Mouse (Mus musculus) heart, embryonic 13.5 days (tissue): Measurements from ENCODE around the gene Ap2m1. TPM values are rescaled to one million over a fixed set of nuclear protein-coding genes. Genes with fewer than 3 reads are reported as not detected.
"Not testable (repeated sequence)": the region's sequence is repeated elsewhere in the genome, so short reads cannot be mapped to it uniquely, and the experiment has no call there.

ENCODE experiments used
- ATAC-seq: fragments of 200-750 bp; cut with Nextera tagmentation; 2 replicates; pipeline ENCODE4 v1.8.0; 2017; ENCODE audit warnings: moderate TSS enrichment; ENCODE audit not compliant: insufficient number of reproducible peaks, low FRiP score, low TSS enrichment; ENCODE audit errors: extremely low read depth
- H3K27ac ChIP-seq: fragments of 300-500 bp; sonication (generic); replicated peaks from 2 replicates; pipeline ENCODE4 v1.5.1; 2015; ENCODE audit warnings: moderate library complexity, mild to moderate bottlenecking, inconsistent platforms
- H3K27me3 ChIP-seq: fragments of 300-500 bp; sonication (generic); replicated peaks from 2 replicates; pipeline ENCODE4 v1.6.1; 2015; ENCODE audit warnings: mild to moderate bottlenecking, inconsistent platforms
- H3K36me3 ChIP-seq: fragments of 300-500 bp; sonication (generic); 2 replicates; pipeline ENCODE4 v1.6.1; 2015; ENCODE audit warnings: mild to moderate bottlenecking, inconsistent platforms
- H3K4me1 ChIP-seq: fragments of 300-500 bp; sonication (generic); 2 replicates; pipeline ENCODE4 v1.6.1; 2015; ENCODE audit warnings: inconsistent platforms
- H3K4me2 ChIP-seq: fragments of 300-500 bp; sonication (generic); 2 replicates; pipeline ENCODE4 v1.6.1; 2015; ENCODE audit warnings: inconsistent platforms, mild to moderate bottlenecking, moderate library complexity
- H3K4me3 ChIP-seq: fragments of 300-500 bp; sonication (generic); 2 replicates; pipeline ENCODE4 v1.5.1; 2015; ENCODE audit warnings: moderate library complexity, mild to moderate bottlenecking, inconsistent platforms
- H3K9ac ChIP-seq: fragments of 300-500 bp; sonication (generic); 2 replicates; pipeline ENCODE4 v1.6.1; 2015; ENCODE audit warnings: inconsistent platforms, mild to moderate bottlenecking, moderate library complexity
- H3K9me3 ChIP-seq: fragments of 300-500 bp; sonication (generic); 2 replicates; pipeline ENCODE4 v1.6.1; 2016; ENCODE audit warnings: inconsistent platforms
- WGBS: fragments of 180-500 bp; shearing (Covaris S2); methylation state at CpG from one replicate; pipeline ENCODE4 v1.1.7; 2015; ENCODE audit warnings: mixed read lengths; 5-methylcytosine and 5-hydroxymethylcytosine counted together
- polyA plus RNA-seq: library from polyadenylated mRNA; unstranded; fragments of >200 nt; fragmentation: Nextera tagmentation; extraction: Ambion mirVana; gene quantifications from 2 replicates; pipeline ENCODE4 v1.2.1, GENCODE M21; 2015

The Ap2m1 gene
- 434 and 465 TPM in 2 replicates for polyA plus RNA-seq

GRCm38 (mm10) chr16:20535296-20536080 lies at the start of gene Ap2m1:
Gene Ap2m1 (plus strand): TSS chr16:20535478.
- peak; percentile 95 for ATAC-seq
- H3K9me3 ChIP-seq, result no peaks in the 10 kb centered on the region
- no peaks in the 10 kb centered on the region for H3K27me3 ChIP-seq
- peaks cover 61% of the 10 kb centered on the region for H3K36me3 ChIP-seq
- under 1% methylated on average over 51 of the region's 52 CpGs for WGBS
- peak within 1 kb of the TSS; percentile 97 for H3K9ac ChIP-seq
- peak within 1 kb of the TSS; percentile 91 for H3K4me2 ChIP-seq
- H3K4me1 ChIP-seq, result peaks cover 36% of the 10 kb centered on the region
- peak within 1 kb of the TSS; percentile 88 for H3K27ac ChIP-seq
- H3K4me3 ChIP-seq, result peak within 1 kb of the TSS; percentile 95

GRCm38 (mm10) chr16:20486048-20486447 lies 49.2 kb upstream of the Ap2m1 start:
- H3K36me3 ChIP-seq, result no peaks in the 10 kb centered on the region
- no peaks in the 10 kb centered on the region for H3K9me3 ChIP-seq
- no peak for ATAC-seq
- no peaks in the 10 kb centered on the region for H3K4me1 ChIP-seq
- 64% methylated on average over 3 of the region's 3 CpGs for WGBS
- no peak overlapping the region for H3K9ac ChIP-seq
- H3K4me3 ChIP-seq, result no peak overlapping the region
- H3K27ac ChIP-seq, result no peak overlapping the region
- H3K27me3 ChIP-seq, result no peaks in the 10 kb centered on the region
- no peak overlapping the region for H3K4me2 ChIP-seq

- no peak overlapping the region for H3K27ac ChIP-seq
- H3K36me3 ChIP-seq, result no peaks in the 10 kb centered on the region
- no peaks in the 10 kb centered on the region for H3K9me3 ChIP-seq
- H3K4me1 ChIP-seq, result no peaks in the 10 kb centered on the region
- no peak for ATAC-seq
- H3K9ac ChIP-seq, result no peak overlapping the region
- 84% methylated on average over 1 of the region's 1 CpGs for WGBS
- no peaks in the 10 kb centered on the region for H3K27me3 ChIP-seq
- no peak overlapping the region for H3K4me2 ChIP-seq
- H3K4me3 ChIP-seq, result no peak overlapping the region
These were observed 47.1 kb upstream of the Ap2m1 start for GRCm38 (mm10) chr16:20488151-20488550.

GRCm38 (mm10) chr16:20488751-20489150 lies 46.5 kb upstream of the Ap2m1 start:
- not testable (repeated sequence) for H3K9me3 ChIP-seq, H3K4me2 ChIP-seq, H3K4me1 ChIP-seq, H3K27me3 ChIP-seq, ATAC-seq, H3K4me3 ChIP-seq, H3K27ac ChIP-seq, H3K9ac ChIP-seq, H3K36me3 ChIP-seq
- 79% methylated on average over 9 of the region's 9 CpGs for WGBS

- no peaks in the 10 kb centered on the region for H3K27me3 ChIP-seq
These were observed 46.0 kb upstream of the Ap2m1 start for GRCm38 (mm10) chr16:20489233-20489632.

GRCm38 (mm10) chr16:20490581-20490980 lies 44.7 kb upstream of the Ap2m1 start:
- H3K27ac ChIP-seq, result no peak overlapping the region
- H3K9me3 ChIP-seq, result no peaks in the 10 kb centered on the region
- no peaks in the 10 kb centered on the region for H3K4me1 ChIP-seq
- WGBS, result 28% methylated on average over 2 of the region's 2 CpGs
- H3K27me3 ChIP-seq, result no peaks in the 10 kb centered on the region
- no peak overlapping the region for H3K9ac ChIP-seq
- no peaks in the 10 kb centered on the region for H3K36me3 ChIP-seq
- no peak overlapping the region for H3K4me2 ChIP-seq
- no peak overlapping the region for H3K4me3 ChIP-seq
- no peak for ATAC-seq

More at GRCm38 (mm10) chr16:20489233-20489632, 46.0 kb upstream of the Ap2m1 start:
- H3K9me3 ChIP-seq, result no peaks in the 10 kb centered on the region
- no peak overlapping the region for H3K9ac ChIP-seq
- H3K4me3 ChIP-seq, result no peak overlapping the region
- no peak for ATAC-seq
- no peaks in the 10 kb centered on the region for H3K4me1 ChIP-seq
- 57% methylated on average over 2 of the region's 2 CpGs for WGBS
- H3K36me3 ChIP-seq, result no peaks in the 10 kb centered on the region
- no peak overlapping the region for H3K4me2 ChIP-seq
- no peak overlapping the region for H3K27ac ChIP-seq

GRCm38 (mm10) chr16:20491301-20491700 lies 44.0 kb upstream of the Ap2m1 start:
- H3K36me3 ChIP-seq, result no peaks in the 10 kb centered on the region
- no peak overlapping the region for H3K4me3 ChIP-seq
- H3K27me3 ChIP-seq, result no peaks in the 10 kb centered on the region
- ATAC-seq, result no peak
- H3K4me1 ChIP-seq, result no peaks in the 10 kb centered on the region
- 54% methylated on average over 2 of the region's 2 CpGs for WGBS
- H3K4me2 ChIP-seq, result no peak overlapping the region
- no peaks in the 10 kb centered on the region for H3K9me3 ChIP-seq
- no peak overlapping the region for H3K27ac ChIP-seq
- no peak overlapping the region for H3K9ac ChIP-seq

- no peak overlapping the region for H3K27ac ChIP-seq
- H3K4me2 ChIP-seq, result no peak overlapping the region
- no peaks in the 10 kb centered on the region for H3K9me3 ChIP-seq
- ATAC-seq, result no peak
- no peaks in the 10 kb centered on the region for H3K27me3 ChIP-seq
- H3K36me3 ChIP-seq, result no peaks in the 10 kb centered on the region
- no peak overlapping the region for H3K9ac ChIP-seq
- 63% methylated on average over 2 of the region's 2 CpGs for WGBS
- H3K4me3 ChIP-seq, result no peak overlapping the region
- peaks cover 11% of the 10 kb centered on the region for H3K4me1 ChIP-seq
These were observed 41.8 kb upstream of the Ap2m1 start for GRCm38 (mm10) chr16:20493452-20493851.

- Histone ChIP-seq H3K27ac (no peak overlapping the region), H3K9ac (peak overlapping the region; percentile 76), H3K36me3 (peaks cover 19% of the 10 kb centered on the region), H3K9me3 (no peaks in the 10 kb centered on the region), H3K4me3 (peak overlapping the region; percentile 53), H3K27me3 (no peaks in the 10 kb centered on the region), H3K4me2 (peak overlapping the region; percentile 88), H3K4me1 (peaks cover 21% of the 10 kb centered on the region)
- no peak for ATAC-seq
- 11% methylated on average over 25 of the region's 25 CpGs for WGBS
These were observed 38.3 kb upstream of the Ap2m1 start for GRCm38 (mm10) chr16:20496671-20497600.

- Histone ChIP-seq H3K9ac (peak overlapping the region; percentile 93), H3K4me3 (peak overlapping the region; percentile 79), H3K27ac (peak overlapping the region; percentile 82), H3K4me1 (peaks cover 21% of the 10 kb centered on the region), H3K27me3 (no peaks in the 10 kb centered on the region), H3K9me3 (no peaks in the 10 kb centered on the region), H3K36me3 (peaks cover 31% of the 10 kb centered on the region), H3K4me2 (peak overlapping the region; percentile 76)
- no peak; the same call in 1 of the 2 replicates for ATAC-seq
- WGBS, result 6% methylated on average over 16 of the region's 16 CpGs
These were observed 37.1 kb upstream of the Ap2m1 start for GRCm38 (mm10) chr16:20497980-20498676.
